Mouse (Mus musculus) embryonic facial prominence, embryonic 14.5 days (tissue): Measurements from ENCODE around the gene Rnf17. TPM values are rescaled to one million over a fixed set of nuclear protein-coding genes. Genes with fewer than 3 reads are reported as not detected.

Experiments
- ATAC-seq: fragments of 200-750 bp; cut with Nextera tagmentation; 2 replicates; pipeline ENCODE4 v1.8.0; 2017; ENCODE audit warnings: low read depth, moderate number of reproducible peaks, moderate TSS enrichment
- DNase-seq: peaks from one replicate; pipeline ENCODE4 v3.0.0-alpha.2; 2015; ENCODE audit warnings: low spot score
- H3K27ac ChIP-seq: fragments of 300-500 bp; sonication (generic); replicated peaks from 2 replicates; pipeline ENCODE4 v1.5.1; 2014; ENCODE audit warnings: low read depth, mild to moderate bottlenecking, low read length, moderate library complexity
- H3K27me3 ChIP-seq: fragments of 300-500 bp; sonication (generic); replicated peaks from 2 replicates; pipeline ENCODE4 v1.6.1; 2014; ENCODE audit warnings: low read length; ENCODE audit not compliant: control insufficient read depth, insufficient read depth
- H3K36me3 ChIP-seq: fragments of 300-500 bp; sonication (generic); 2 replicates; pipeline ENCODE4 v1.6.1; 2014; ENCODE audit warnings: low read length, mixed read lengths; ENCODE audit not compliant: control insufficient read depth, insufficient read depth
- H3K4me1 ChIP-seq: fragments of 300-500 bp; sonication (generic); 2 replicates; pipeline ENCODE4 v1.6.1; 2014; ENCODE audit warnings: antibody characterized with exemption, low read length; ENCODE audit not compliant: control insufficient read depth, insufficient read depth
- H3K4me2 ChIP-seq: fragments of 300-500 bp; sonication (generic); 2 replicates; pipeline ENCODE4 v1.6.1; 2014; ENCODE audit warnings: low read depth, mild to moderate bottlenecking, low read length, moderate library complexity, mixed read lengths
- H3K4me3 ChIP-seq: fragments of 300-500 bp; sonication (generic); 2 replicates; pipeline ENCODE4 v1.5.1; 2014; ENCODE audit warnings: low read depth, mild to moderate bottlenecking, low read length
- H3K9ac ChIP-seq: fragments of 300-500 bp; sonication (generic); 2 replicates; pipeline ENCODE4 v1.6.1; 2014; ENCODE audit warnings: low read depth, mild to moderate bottlenecking, low read length, moderate library complexity, mixed read lengths
- H3K9me3 ChIP-seq: fragments of 300-500 bp; sonication (generic); 2 replicates; pipeline ENCODE4 v1.6.1; 2016; ENCODE audit warnings: low read length; ENCODE audit not compliant: control insufficient read depth
- WGBS: fragments of 180-500 bp; shearing (Covaris S2); extraction: QIAGEN DNeasy Blood & Tissue Kit; methylation state at CpG from one replicate; pipeline ENCODE4 v1.1.7; 2014; 5-methylcytosine and 5-hydroxymethylcytosine counted together
- polyA plus RNA-seq: library from polyadenylated mRNA; unstranded; fragments of >200 nt; fragmentation: Nextera tagmentation; extraction: Ambion mirVana; gene quantifications from 2 replicates; pipeline ENCODE4 v1.2.1, GENCODE M21; 2014

Gene Rnf17
- polyA plus RNA-seq, 1 experiment from 2014 or later = 1.5 TPM

GRCm38 (mm10) chr14:56530788-56531187, 128.4 kb downstream of the Rnf17 start:
- H3K4me1 ChIP-seq = no peaks in the 10 kb centered on the region
- no peak overlapping the region for H3K27ac ChIP-seq
- no peaks in the 10 kb centered on the region for H3K27me3 ChIP-seq
- WGBS = 81% methylated on average over 2 of the region's 2 CpGs
- H3K9me3 ChIP-seq = no peaks in the 10 kb centered on the region
- H3K4me3 ChIP-seq = no peak overlapping the region
- no peak overlapping the region for H3K4me2 ChIP-seq
- no peak overlapping the region for H3K9ac ChIP-seq
- DNase-seq = no peak
- peaks cover 38% of the 10 kb centered on the region for H3K36me3 ChIP-seq
- no peak for ATAC-seq

GRCm38 (mm10) chr14:56544946-56545345, 142.6 kb downstream of the Rnf17 start:
- H3K36me3 ChIP-seq = no peaks in the 10 kb centered on the region
- no peak overlapping the region for H3K9ac ChIP-seq
- ATAC-seq (no peak), DNase-seq (no peak)
- H3K4me3 ChIP-seq = no peak overlapping the region
- no peaks in the 10 kb centered on the region for H3K9me3 ChIP-seq
- no peaks in the 10 kb centered on the region for H3K4me1 ChIP-seq
- no peak overlapping the region for H3K27ac ChIP-seq
- WGBS = 71% methylated on average over 1 of the region's 1 CpGs
- H3K4me2 ChIP-seq = no peak overlapping the region
- H3K27me3 ChIP-seq = no peaks in the 10 kb centered on the region

- Histone ChIP-seq H3K9me3 (no peaks in the 10 kb centered on the region), H3K4me2 (no peak overlapping the region), H3K4me3 (no peak overlapping the region), H3K36me3 (no peaks in the 10 kb centered on the region), H3K4me1 (no peaks in the 10 kb centered on the region), H3K27ac (no peak overlapping the region), H3K27me3 (no peaks in the 10 kb centered on the region), H3K9ac (no peak overlapping the region)
- DNase-seq (no peak), ATAC-seq (no peak)
- WGBS = 90% methylated on average over 4 of the region's 4 CpGs
Observed at GRCm38 (mm10) chr14:56545491-56545890, 143.1 kb downstream of the Rnf17 start.

- Histone ChIP-seq H3K27ac (no peak overlapping the region), H3K4me3 (no peak overlapping the region), H3K36me3 (peaks cover 25% of the 10 kb centered on the region; the same call in 1 of the 2 replicates), H3K9ac (no peak overlapping the region), H3K9me3 (no peaks in the 10 kb centered on the region), H3K4me1 (no peaks in the 10 kb centered on the region), H3K4me2 (no peak overlapping the region), H3K27me3 (no peaks in the 10 kb centered on the region)
- no peak for ATAC-seq
- 88% methylated on average over 4 of the region's 4 CpGs for WGBS
- no peak for DNase-seq
Observed at GRCm38 (mm10) chr14:56550960-56551359, 148.6 kb downstream of the Rnf17 start.

- Histone ChIP-seq H3K27me3 (no peaks in the 10 kb centered on the region), H3K4me2 (no peak overlapping the region), H3K27ac (no peak overlapping the region), H3K4me3 (no peak overlapping the region), H3K9me3 (no peaks in the 10 kb centered on the region), H3K9ac (no peak overlapping the region), H3K4me1 (no peaks in the 10 kb centered on the region), H3K36me3 (peaks cover 25% of the 10 kb centered on the region; the same call in 1 of the 2 replicates)
- DNase-seq = no peak
- WGBS = 76% methylated on average over 6 of the region's 6 CpGs
- no peak for ATAC-seq
Observed at GRCm38 (mm10) chr14:56552924-56553323, 150.5 kb downstream of the Rnf17 start.

- Histone ChIP-seq H3K27ac (no peak overlapping the region), H3K4me1 (no peaks in the 10 kb centered on the region), H3K4me3 (no peak overlapping the region), H3K9ac (no peak overlapping the region), H3K27me3 (no peaks in the 10 kb centered on the region), H3K9me3 (no peaks in the 10 kb centered on the region), H3K4me2 (no peak overlapping the region), H3K36me3 (peaks cover 25% of the 10 kb centered on the region; the same call in 1 of the 2 replicates)
- 93% methylated on average over 7 of the region's 7 CpGs for WGBS
- ATAC-seq (no peak), DNase-seq (no peak)
Observed at GRCm38 (mm10) chr14:56553331-56553730, 150.9 kb downstream of the Rnf17 start.

GRCm38 (mm10) chr14:56554716-56555115, 152.3 kb downstream of the Rnf17 start:
- ATAC-seq (no peak), DNase-seq (no peak)
- Histone ChIP-seq H3K27me3 (no peaks in the 10 kb centered on the region), H3K27ac (no peak overlapping the region), H3K4me2 (no peak overlapping the region), H3K9ac (no peak overlapping the region), H3K4me3 (no peak overlapping the region), H3K9me3 (no peaks in the 10 kb centered on the region), H3K4me1 (no peaks in the 10 kb centered on the region), H3K36me3 (peaks cover 25% of the 10 kb centered on the region; the same call in 1 of the 2 replicates)
- 92% methylated on average over 2 of the region's 2 CpGs for WGBS

- no peak overlapping the region for H3K4me3 ChIP-seq
- H3K9me3 ChIP-seq = no peaks in the 10 kb centered on the region
- DNase-seq = no peak
- H3K36me3 ChIP-seq = peaks cover 21% of the 10 kb centered on the region
- no peak overlapping the region for H3K9ac ChIP-seq
- ATAC-seq = no peak
- 82% methylated on average over 3 of the region's 3 CpGs for WGBS
- H3K4me2 ChIP-seq = no peak overlapping the region
- H3K27ac ChIP-seq = no peak overlapping the region
- no peaks in the 10 kb centered on the region for H3K4me1 ChIP-seq
- H3K27me3 ChIP-seq = no peaks in the 10 kb centered on the region
Observed at GRCm38 (mm10) chr14:56559134-56559533, 156.8 kb downstream of the Rnf17 start.

- WGBS = 77% methylated on average over 7 of the region's 7 CpGs
- H3K4me3 ChIP-seq = no peak overlapping the region
- DNase-seq (no peak), ATAC-seq (no peak)
- peaks cover 6% of the 10 kb centered on the region; the same call in 1 of the 2 replicates for H3K4me1 ChIP-seq
- no peaks in the 10 kb centered on the region for H3K27me3 ChIP-seq
- H3K27ac ChIP-seq = no peak overlapping the region
- H3K4me2 ChIP-seq = no peak overlapping the region
- H3K36me3 ChIP-seq = peaks cover 18% of the 10 kb centered on the region; the same call in 1 of the 2 replicates
- H3K9ac ChIP-seq = no peak overlapping the region
- no peaks in the 10 kb centered on the region for H3K9me3 ChIP-seq
Observed at GRCm38 (mm10) chr14:56567476-56567875, 165.1 kb downstream of the Rnf17 start.
